Mouse (Mus musculus): ENCODE measurements around the gene Pcmt1. TPM values are rescaled to one million over a fixed set of nuclear protein-coding genes. Genes with fewer than 3 reads are reported as not detected.
A peak's percentile ranks its signal among the peaks of the same experiment; 100 is the strongest.

The Pcmt1 gene
- total RNA-seq, 2 experiments from 2014 or later, result 64.6 to 68.1 TPM

- ATAC-seq (replicated peaks; ENCODE audit: poor library complexity, severe bottlenecking), result no peak
Measured at GRCm38 (mm10) chr10:7594797-7595196, 86.1 kb downstream of the Pcmt1 start.

GRCm38 (mm10) chr10:7590792-7591191 lies 90.1 kb downstream of the Pcmt1 start:
- no peak for ATAC-seq (replicated peaks; ENCODE audit: poor library complexity, severe bottlenecking)

- no peak for ATAC-seq (replicated peaks; ENCODE audit: poor library complexity, severe bottlenecking)
Measured at GRCm38 (mm10) chr10:7590234-7590689, 90.7 kb downstream of the Pcmt1 start.

- peak; percentile 98 for ATAC-seq (replicated peaks; ENCODE audit: poor library complexity, severe bottlenecking)
Measured at GRCm38 (mm10) chr10:7589592-7590233, 91.2 kb downstream of the Pcmt1 start, which contains the start of gene Lrp11. Gene Lrp11, plus strand, starts transcription at chr10:7589800.

GRCm38 (mm10) chr10:7586771-7587170 lies 94.2 kb downstream of the Pcmt1 start:
- no peak for ATAC-seq (replicated peaks; ENCODE audit: poor library complexity, severe bottlenecking)

GRCm38 (mm10) chr10:7582891-7583557 lies 97.9 kb downstream of the Pcmt1 start:
- ATAC-seq (replicated peaks; ENCODE audit: poor library complexity, severe bottlenecking), result no peak

- no peak for ATAC-seq (replicated peaks; ENCODE audit: poor library complexity, severe bottlenecking)
Measured at GRCm38 (mm10) chr10:7582157-7582890, 98.6 kb downstream of the Pcmt1 start.

- no peak for ATAC-seq (replicated peaks; ENCODE audit: poor library complexity, severe bottlenecking)
Measured at GRCm38 (mm10) chr10:7581401-7581800, 99.5 kb downstream of the Pcmt1 start.

Other genes with a start within 250 kb of the Pcmt1 start
- 28.6 and 32.3 TPM in 2 replicates for gene Ulbp1, start 207.5 kb downstream of the Pcmt1 start, total RNA-seq (2014; fragmentation: Nextera tagmentation)
- 21.0 and 26.3 TPM in 2 replicates for gene Ulbp1, start 207.5 kb downstream of the Pcmt1 start, total RNA-seq (2017)
- 0.45 and 1.2 TPM in 2 replicates for gene Lrp11, start 91.3 kb downstream of the Pcmt1 start, total RNA-seq (2014; fragmentation: Nextera tagmentation)
- 0.57 and 0.82 TPM in 2 replicates for gene Lrp11, start 91.3 kb downstream of the Pcmt1 start, total RNA-seq (2017)
- gene Nup43, start 13.6 kb downstream of the Pcmt1 start, total RNA-seq (2014; fragmentation: Nextera tagmentation), result 18.7 and 40.1 TPM in 2 replicates
- gene Nup43, start 13.6 kb downstream of the Pcmt1 start, total RNA-seq (2017), result 26.2 and 27.2 TPM in 2 replicates
- gene Lats1, start 78 bp upstream of the Pcmt1 start, total RNA-seq (2014; fragmentation: Nextera tagmentation), result 23.1 and 29.9 TPM in 2 replicates
- gene Lats1, start 78 bp upstream of the Pcmt1 start, total RNA-seq (2017), result 12.4 and 16.2 TPM in 2 replicates
- gene Katna1, start 44.9 kb upstream of the Pcmt1 start, total RNA-seq (2014; fragmentation: Nextera tagmentation), result 41.3 and 42.5 TPM in 2 replicates
- 59.1 and 61.3 TPM in 2 replicates for gene Katna1, start 44.9 kb upstream of the Pcmt1 start, total RNA-seq (2017)
- 30.5 and 32.2 TPM in 2 replicates for gene Ginm1, start 111.7 kb upstream of the Pcmt1 start, total RNA-seq (2014; fragmentation: Nextera tagmentation)
- gene Ginm1, start 111.7 kb upstream of the Pcmt1 start, total RNA-seq (2017), result 40.5 and 57.9 TPM in 2 replicates
- 32.8 and 38.8 TPM in 2 replicates for gene Ppil4, start 111.8 kb upstream of the Pcmt1 start, total RNA-seq (2014; fragmentation: Nextera tagmentation)
- 79.6 and 88.6 TPM in 2 replicates for gene Ppil4, start 111.8 kb upstream of the Pcmt1 start, total RNA-seq (2017)
- not detected in 2 replicates for gene Zc3h12d, start 151.3 kb upstream of the Pcmt1 start, total RNA-seq (2014; fragmentation: Nextera tagmentation)
- gene Zc3h12d, start 151.3 kb upstream of the Pcmt1 start, total RNA-seq (2017), result 0.30 and 0.36 TPM in 2 replicates

Data from granulocyte monocyte progenitor cell, adult 5-6 weeks (primary cell).